Mouse (Mus musculus) limb, embryonic 14.5 days (tissue): ENCODE results near the gene Arhgap33. TPM values are rescaled to one million over a fixed set of nuclear protein-coding genes. Genes with fewer than 3 reads are reported as not detected.
A peak's percentile ranks its signal among the peaks of the same experiment; 100 is the strongest.

Experiments used
- ATAC-seq: fragments of 200-750 bp; cut with Nextera tagmentation; 2 replicates; pipeline ENCODE4 v1.8.0; 2017; ENCODE audit warnings: low read depth, moderate number of reproducible peaks, moderate TSS enrichment; ENCODE audit not compliant: low FRiP score
- DNase-seq: peaks from one replicate; pipeline ENCODE4 v3.0.0-alpha.2; 2015; ENCODE audit warnings: low spot score
- H3K27ac ChIP-seq: fragments of 300-500 bp; sonication (generic); replicated peaks from 2 replicates; pipeline ENCODE4 v1.5.1; 2014; ENCODE audit warnings: low read depth, mild to moderate bottlenecking, low read length, moderate library complexity, mixed read lengths
- H3K27me3 ChIP-seq: fragments of 300-500 bp; sonication (generic); 2 replicates; pipeline ENCODE4 v1.6.1; 2014; ENCODE audit warnings: low read length, mixed read lengths; ENCODE audit not compliant: control insufficient read depth, insufficient read depth
- H3K36me3 ChIP-seq: fragments of 300-500 bp; sonication (generic); 2 replicates; pipeline ENCODE4 v1.6.1; 2014; ENCODE audit warnings: mild to moderate bottlenecking, low read length, moderate library complexity, mixed read lengths; ENCODE audit not compliant: control insufficient read depth, insufficient read depth
- H3K4me1 ChIP-seq: fragments of 300-500 bp; sonication (generic); 2 replicates; pipeline ENCODE4 v1.6.1; 2014; ENCODE audit warnings: antibody characterized with exemption, low read length, mixed read lengths; ENCODE audit not compliant: control insufficient read depth, insufficient read depth
- H3K4me2 ChIP-seq: fragments of 300-500 bp; sonication (generic); replicated peaks from 2 replicates; pipeline ENCODE4 v1.6.1; 2014; ENCODE audit warnings: low read depth, mild to moderate bottlenecking, low read length, moderate library complexity; ENCODE audit not compliant: severe bottlenecking
- H3K4me3 ChIP-seq: fragments of 300-500 bp; sonication (generic); replicated peaks from 2 replicates; pipeline ENCODE4 v1.5.1; 2014; ENCODE audit warnings: low read length
- H3K9ac ChIP-seq: fragments of 300-500 bp; sonication (generic); 2 replicates; pipeline ENCODE4 v1.6.1; 2014; ENCODE audit warnings: mild to moderate bottlenecking, low read depth, low read length, moderate library complexity; ENCODE audit not compliant: severe bottlenecking
- H3K9me3 ChIP-seq: fragments of 300-500 bp; sonication (generic); 2 replicates; pipeline ENCODE4 v1.6.1; 2016; ENCODE audit warnings: low read length; ENCODE audit not compliant: control insufficient read depth
- POLR2A ChIP-seq: fragments of 200-500 bp; IDR thresholded peaks from 2 replicates; pipeline ENCODE4 v1.8.0; 2012; ENCODE audit warnings: inconsistent platforms, mild to moderate bottlenecking, moderate library complexity, borderline replicate concordance; ENCODE audit not compliant: insufficient read depth, insufficient read length; ENCODE audit errors: extremely low read depth
- WGBS: fragments of 180-500 bp; shearing (Covaris S2); extraction: QIAGEN DNeasy Blood & Tissue Kit; methylation state at CpG from one replicate; pipeline ENCODE4 v1.1.7; 2014; 5-methylcytosine and 5-hydroxymethylcytosine counted together
- polyA plus RNA-seq, 2 experiments: library from polyadenylated mRNA; depleted of rRNA in 1 of 2; stranded (reverse) in 1 of 2; unstranded in 1 of 2; fragments of >200 nt; fragmentation: Nextera tagmentation in 1 of 2; extraction: Ambion mirVana in 1 of 2; gene quantifications; 2 replicates each; pipeline versions ENCODE4 v1.2.1 to v1.2.3; 2012 to 2014

The Arhgap33 gene
- polyA plus RNA-seq, 2 experiments = 9.7 to 66.1 TPM

DNA sequence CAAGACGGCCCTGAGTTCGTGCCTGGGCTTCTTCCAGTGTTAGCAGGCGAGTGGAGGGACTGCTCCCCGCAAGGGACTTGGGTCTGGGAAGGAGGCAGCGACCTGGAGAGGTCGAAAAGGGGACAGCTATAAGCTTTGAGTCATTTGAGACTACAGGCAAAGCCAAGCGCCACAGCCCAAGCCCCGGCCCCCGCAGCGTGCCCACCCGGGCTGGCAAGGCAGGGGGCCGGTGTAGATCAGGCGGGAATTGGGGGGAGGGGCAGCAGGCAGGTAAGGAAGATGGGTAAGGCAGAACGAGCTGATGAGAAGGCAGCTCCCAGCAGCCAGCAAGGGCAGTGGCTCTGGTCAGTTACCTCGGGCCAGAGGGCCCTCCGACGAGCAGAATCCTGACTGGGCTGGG is 8.5 kb downstream of the Arhgap33 start:
- H3K27me3 ChIP-seq = no peaks in the 10 kb centered on the region
- peaks cover 8% of the 10 kb centered on the region; the same call in 1 of the 2 replicates for H3K4me1 ChIP-seq
- no peak for TF ChIP-seq POLR2A
- H3K4me2 ChIP-seq = peak overlapping the region; percentile 17; the same call in 1 of the 2 replicates
- H3K4me3 ChIP-seq = no peak overlapping the region
- ATAC-seq (no peak), DNase-seq (no peak)
- peaks cover 74% of the 10 kb centered on the region for H3K36me3 ChIP-seq
- H3K9me3 ChIP-seq = no peaks in the 10 kb centered on the region
- 26% methylated on average over 17 of the region's 17 CpGs for WGBS
- peak overlapping the region; percentile 18; the same call in 1 of the 2 replicates for H3K9ac ChIP-seq
- 0 out of 2 replicates have a peak overlapping the region, but pooled peaks have one; percentile 20 for H3K27ac ChIP-seq

- DNase-seq = peak; percentile 46
- no peaks in the 10 kb centered on the region for H3K9me3 ChIP-seq
- H3K27me3 ChIP-seq = no peaks in the 10 kb centered on the region
- ATAC-seq = no peak; the same call in 1 of the 2 replicates
- H3K4me2 ChIP-seq = no peak overlapping the region; the same call in 1 of the 2 replicates
- H3K4me3 ChIP-seq = no peak overlapping the region
- peaks cover 71% of the 10 kb centered on the region for H3K36me3 ChIP-seq
- no peak for TF ChIP-seq POLR2A
- no peak overlapping the region for H3K9ac ChIP-seq
- WGBS = 19% methylated on average over 10 of the region's 10 CpGs
- H3K27ac ChIP-seq = no peak overlapping the region
- H3K4me1 ChIP-seq = peaks cover 8% of the 10 kb centered on the region; the same call in 1 of the 2 replicates
Measured at GRCm38 (mm10) chr7:30525954-30526353, 8.9 kb downstream of the Arhgap33 start.

DNA sequence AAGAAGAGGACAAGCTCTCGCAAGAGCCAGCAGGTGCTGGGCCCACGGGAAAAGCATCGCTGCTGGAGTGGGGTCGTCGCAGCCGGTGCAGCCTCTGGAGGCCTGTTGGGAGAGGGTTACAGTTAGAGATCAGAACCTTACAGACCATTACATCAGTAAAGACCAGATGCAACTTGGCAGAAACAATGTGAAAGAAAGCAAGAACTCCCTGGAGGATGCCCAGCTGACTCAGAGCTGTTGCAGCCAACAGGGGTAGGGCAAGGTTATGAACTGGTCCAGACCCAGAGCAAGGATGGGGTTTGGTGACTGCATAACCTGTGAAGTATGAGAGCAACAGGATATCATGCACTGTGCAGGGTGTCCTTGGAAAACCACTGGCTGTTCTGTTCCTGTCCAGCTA is 10.4 kb downstream of the Arhgap33 start:
- no peak for TF ChIP-seq POLR2A
- Histone ChIP-seq H3K4me3 (no peak overlapping the region), H3K36me3 (peaks cover 59% of the 10 kb centered on the region), H3K9me3 (no peaks in the 10 kb centered on the region), H3K27ac (no peak overlapping the region), H3K27me3 (no peaks in the 10 kb centered on the region), H3K9ac (no peak overlapping the region), H3K4me2 (no peak overlapping the region), H3K4me1 (peaks cover 8% of the 10 kb centered on the region; the same call in 1 of the 2 replicates)
- no peak for ATAC-seq
- 71% methylated on average over 6 of the region's 6 CpGs for WGBS
- DNase-seq = no peak

GRCm38 (mm10) chr7:30522871-30523270 is 12.0 kb downstream of the Arhgap33 start:
- no peak overlapping the region for H3K4me3 ChIP-seq
- WGBS = 83% methylated on average over 10 of the region's 10 CpGs
- no peak for TF ChIP-seq POLR2A
- peaks cover 44% of the 10 kb centered on the region for H3K36me3 ChIP-seq
- no peaks in the 10 kb centered on the region for H3K9me3 ChIP-seq
- ATAC-seq = no peak
- DNase-seq = no peak
- no peak overlapping the region for H3K9ac ChIP-seq
- no peaks in the 10 kb centered on the region for H3K27me3 ChIP-seq
- H3K4me2 ChIP-seq = no peak overlapping the region
- no peak overlapping the region for H3K27ac ChIP-seq
- H3K4me1 ChIP-seq = peaks cover 8% of the 10 kb centered on the region; the same call in 1 of the 2 replicates

GRCm38 (mm10) chr7:30520856-30521255 is 14.0 kb downstream of the Arhgap33 start:
- TF ChIP-seq POLR2A = no peak
- ATAC-seq (no peak), DNase-seq (no peak)
- Histone ChIP-seq H3K4me2 (no peak overlapping the region), H3K9ac (no peak overlapping the region), H3K36me3 (peaks cover 28% of the 10 kb centered on the region), H3K27ac (no peak overlapping the region), H3K9me3 (no peaks in the 10 kb centered on the region), H3K4me3 (no peak overlapping the region), H3K4me1 (no peaks in the 10 kb centered on the region), H3K27me3 (no peaks in the 10 kb centered on the region)
- 76% methylated on average over 5 of the region's 5 CpGs for WGBS
